Mouse (Mus musculus) layer of hippocampus, adult 8-10 months (tissue): ENCODE data around the gene Fuz. TPM values are rescaled to one million over a fixed set of nuclear protein-coding genes. Genes with fewer than 3 reads are reported as not detected.

Experiments
- DNase-seq, 2 experiments: peaks; one replicate each; pipeline ENCODE4 v3.0.0; 2022; ENCODE audit warnings: low spot score in 2 of 2
- microRNA-seq, 2 experiments: library from miRNA; unstranded; fragments of <30 nt; microRNA quantifications; one replicate each; pipeline ENCODE4 v1.2.0; 2022
- total RNA-seq, 4 experiments: library from RNA; stranded (reverse); gene quantifications; 2 replicates each; pipeline ENCODE4 v1.2.4; 2022

Gene Fuz
- total RNA-seq, 4 experiments from 2014 or later: 22.9 to 30.0 (median 26.7) TPM

GRCm38 (mm10) chr7:44928570-44928969, 32.7 kb downstream of the Fuz start:
- no peak for DNase-seq

DNA sequence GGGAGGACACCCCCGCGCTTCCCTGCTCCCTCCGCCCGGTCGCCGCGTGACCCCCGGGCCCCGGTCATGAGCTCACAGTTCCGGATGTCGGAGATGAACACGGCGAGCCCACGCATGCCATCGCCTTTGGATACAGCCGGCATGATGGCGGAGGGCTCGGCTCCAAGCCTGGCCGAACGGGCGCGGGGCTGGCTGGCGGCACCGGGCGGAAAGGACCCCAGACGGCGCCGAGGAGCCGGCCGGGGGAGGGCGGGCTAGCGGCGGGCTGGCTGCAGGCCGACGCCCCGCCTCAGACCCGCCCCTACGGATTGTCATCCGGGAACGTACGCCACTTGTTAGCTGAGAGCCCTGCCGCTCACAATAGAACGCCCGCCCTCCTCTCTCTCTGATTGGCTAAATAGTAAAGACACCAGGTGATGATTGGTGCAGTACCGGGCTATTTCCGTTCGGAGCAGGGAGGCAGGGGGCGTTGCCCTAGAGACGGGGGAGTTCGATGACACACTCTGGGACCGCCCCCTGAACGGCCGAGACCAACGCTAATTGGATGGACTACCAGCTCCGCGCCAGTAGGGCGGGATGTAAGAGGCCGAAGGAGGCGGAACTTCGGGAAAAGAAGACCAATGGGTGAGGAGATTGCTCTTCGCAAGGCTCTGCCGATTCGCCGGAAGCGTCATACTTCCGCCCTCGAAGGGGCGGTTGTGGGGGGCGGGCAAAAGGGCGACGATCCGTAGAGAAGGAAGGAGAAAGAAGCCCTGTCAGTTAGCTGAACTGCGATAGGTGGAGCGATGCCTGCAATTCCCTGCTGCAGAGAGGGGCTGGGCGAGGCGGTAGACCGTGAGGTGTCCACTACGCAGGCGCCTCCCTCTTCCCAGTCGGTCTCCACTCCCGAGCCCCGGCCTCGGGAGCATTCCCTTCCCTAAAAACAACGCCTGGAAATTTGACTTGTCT, 33.6 kb downstream of the Fuz start, which contains the start of gene Ap2a1:
Gene Ap2a1, minus strand, starts transcription at position 293 of the 948 bp plus-strand sequence.
- DNase-seq: peak; percentile 100

- DNase-seq: no peak
Measured at GRCm38 (mm10) chr7:44938680-44939079, 42.8 kb downstream of the Fuz start.

- no peak for DNase-seq
Measured at GRCm38 (mm10) chr7:44942904-44943303, 47.0 kb downstream of the Fuz start, which contains the start of gene Tsks. Tsks (plus strand) TSS chr7:44943204.

DNA sequence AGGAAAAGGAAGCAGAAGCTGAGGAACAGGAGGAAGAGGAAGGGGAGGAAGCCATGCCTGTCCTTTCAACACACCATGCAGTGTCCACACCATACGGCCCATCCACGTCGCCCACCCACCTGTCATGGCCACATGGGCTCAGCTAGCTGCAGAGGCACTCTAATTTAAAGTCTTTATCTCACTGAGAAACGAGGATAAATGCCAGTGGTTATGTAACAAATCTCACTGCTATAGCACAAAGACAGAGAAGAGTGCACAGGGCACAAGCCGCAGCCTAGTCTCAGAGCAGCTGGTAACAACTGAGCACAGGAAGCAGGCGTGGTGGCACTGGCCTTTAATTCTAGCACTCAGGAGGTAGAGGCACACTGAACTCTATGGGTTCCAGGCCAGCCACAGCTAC, 54.0 kb downstream of the Fuz start:
- DNase-seq: no peak

GRCm38 (mm10) chr7:44951960-44952359, 56.1 kb downstream of the Fuz start:
- no peak for DNase-seq

Small RNA genes within 50 kb of the gene (microRNA-seq; reads per million reads assigned to microRNA genes)
- 0 reads per million in 2 experiments for gene Mir707

Other genes with a start within 250 kb of the Fuz start
- 10 to 100 TPM; 26.6 to 36.6 (median 32.8) TPM for gene Myh14, start 225.2 kb upstream of the Fuz start, total RNA-seq
- gene Izumo2, start 187.3 kb upstream of the Fuz start, total RNA-seq: not detected
- gene Vrk3, start 147.7 kb upstream of the Fuz start, total RNA-seq: 10 to 100 TPM; 27.7 to 34.6 (median 33.7) TPM
- under 1 TPM; 0.31 to 0.70 (median 0.60) TPM for gene Zfp473, start 145.0 kb upstream of the Fuz start, total RNA-seq
- 10 to 100 TPM; 27.7 to 32.5 (median 30.2) TPM for gene Nup62, start 80.0 kb upstream of the Fuz start, total RNA-seq
- 10 to 100 TPM in 2 of 4 experiments, 1 to 10 TPM in 2; 2.7 to 12.2 (median 7.8) TPM for gene Il4i1, start 79.7 kb upstream of the Fuz start, total RNA-seq
- 10 to 100 TPM; 23.3 to 36.1 (median 26.1) TPM for gene Atf5, start 79.4 kb upstream of the Fuz start, total RNA-seq
- 10 to 100 TPM; 66.3 to 72.6 (median 71.0) TPM for gene Akt1s1, start 47.1 kb upstream of the Fuz start, total RNA-seq
- 10 to 100 TPM; 71.9 to 92.1 (median 73.8) TPM for gene Tbc1d17, start 47.0 kb upstream of the Fuz start, total RNA-seq
- 10 to 100 TPM; 29.8 to 37.7 (median 32.4) TPM for gene Pnkp, start 38.9 kb upstream of the Fuz start, total RNA-seq
- 100 to 1,000 TPM; 310 to 354 (median 329) TPM for gene Ptov1, start 26.3 kb upstream of the Fuz start, total RNA-seq
- 100 to 1,000 TPM in 3 of 4 experiments, 10 to 100 TPM in 1; 89.6 to 111 (median 107) TPM for gene Med25, start 3.4 kb upstream of the Fuz start, total RNA-seq
- gene Ap2a1, start 33.4 kb downstream of the Fuz start, total RNA-seq: 100 to 1,000 TPM; 274 to 323 (median 303) TPM
- gene Tsks, start 47.1 kb downstream of the Fuz start, total RNA-seq: under 1 TPM; 0.37 to 0.85 (median 0.67) TPM
- gene Cpt1c, start 78.8 kb downstream of the Fuz start, total RNA-seq: 100 to 1,000 TPM; 123 to 144 (median 137) TPM
- gene Prmt1, start 90.5 kb downstream of the Fuz start, total RNA-seq: 100 to 1,000 TPM; 167 to 173 (median 172) TPM
- gene Irf3, start 101.6 kb downstream of the Fuz start, total RNA-seq: 10 to 100 TPM; 42.1 to 52.0 (median 45.0) TPM
- gene Bcl2l12, start 102.6 kb downstream of the Fuz start, total RNA-seq: 1 to 10 TPM; 2.3 to 6.1 (median 4.3) TPM
- gene Scaf1, start 120.3 kb downstream of the Fuz start, total RNA-seq: 100 to 1,000 TPM; 163 to 173 (median 167) TPM
- 10 to 100 TPM; 13.7 to 16.8 (median 15.2) TPM for gene Rras, start 121.9 kb downstream of the Fuz start, total RNA-seq
- gene Prr12, start 156.8 kb downstream of the Fuz start, total RNA-seq: 10 to 100 TPM; 72.9 to 75.3 (median 73.6) TPM
- 10 to 100 TPM; 42.2 to 53.5 (median 49.8) TPM for gene Nosip, start 166.3 kb downstream of the Fuz start, total RNA-seq
- gene Prrg2, start 166.6 kb downstream of the Fuz start, total RNA-seq: 1 to 10 TPM; 6.5 to 7.6 (median 6.9) TPM
- gene Rcn3, start 196.1 kb downstream of the Fuz start, total RNA-seq: 10 to 100 TPM in 3 of 4 experiments, 1 to 10 TPM in 1; 9.9 to 13.9 (median 10.6) TPM
- 10 to 100 TPM; 16.8 to 23.4 (median 20.1) TPM for gene Fcgrt, start 207.8 kb downstream of the Fuz start, total RNA-seq
- gene Rps11, start 228.4 kb downstream of the Fuz start, total RNA-seq: 100 to 1,000 TPM; 439 to 619 (median 513) TPM
- gene Rpl13a, start 232.7 kb downstream of the Fuz start, total RNA-seq: 1,000 to 10,000 TPM in 1 of 4 experiments, 100 to 1,000 TPM in 3; 731 to 1,022 (median 859) TPM
- gene Gm45713, start 240.2 kb downstream of the Fuz start, total RNA-seq: not detected
- gene Flt3l, start 240.4 kb downstream of the Fuz start, total RNA-seq: 10 to 100 TPM; 10.0 to 12.0 (median 10.4) TPM